Mouse (Mus musculus): ENCODE results near the gene M6pr.

DNA sequence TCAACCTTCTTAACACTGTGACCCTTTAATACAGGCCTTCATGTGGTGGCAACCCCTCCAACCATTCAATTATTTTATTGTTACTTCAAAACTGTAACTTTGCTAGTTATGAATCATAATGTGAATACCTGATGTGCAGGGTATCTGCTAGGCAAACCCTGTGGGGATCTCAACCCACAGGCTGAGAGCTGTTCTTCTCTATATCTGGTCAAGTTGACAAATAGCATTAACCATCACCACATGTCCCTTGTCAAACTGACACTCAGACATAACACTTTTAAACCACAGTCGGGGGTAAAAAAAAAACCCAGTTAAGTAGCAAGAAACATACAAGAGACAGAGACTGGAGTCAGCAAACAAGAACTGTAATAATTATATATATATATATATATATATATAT, 23.7 kb upstream of the M6pr start:
- no peak for TF ChIP-seq CTCF (IDR thresholded peaks at IDR 0.05; ENCODE audit: control insufficient read depth, insufficient read depth, low read length)
- TF ChIP-seq POLR2A (IDR thresholded peaks at IDR 0.05; ENCODE audit: borderline replicate concordance, control insufficient read depth, low read depth, low read length), result no peak

All from bone marrow, adult 2 months (tissue).